In the genomic region with DNA sequence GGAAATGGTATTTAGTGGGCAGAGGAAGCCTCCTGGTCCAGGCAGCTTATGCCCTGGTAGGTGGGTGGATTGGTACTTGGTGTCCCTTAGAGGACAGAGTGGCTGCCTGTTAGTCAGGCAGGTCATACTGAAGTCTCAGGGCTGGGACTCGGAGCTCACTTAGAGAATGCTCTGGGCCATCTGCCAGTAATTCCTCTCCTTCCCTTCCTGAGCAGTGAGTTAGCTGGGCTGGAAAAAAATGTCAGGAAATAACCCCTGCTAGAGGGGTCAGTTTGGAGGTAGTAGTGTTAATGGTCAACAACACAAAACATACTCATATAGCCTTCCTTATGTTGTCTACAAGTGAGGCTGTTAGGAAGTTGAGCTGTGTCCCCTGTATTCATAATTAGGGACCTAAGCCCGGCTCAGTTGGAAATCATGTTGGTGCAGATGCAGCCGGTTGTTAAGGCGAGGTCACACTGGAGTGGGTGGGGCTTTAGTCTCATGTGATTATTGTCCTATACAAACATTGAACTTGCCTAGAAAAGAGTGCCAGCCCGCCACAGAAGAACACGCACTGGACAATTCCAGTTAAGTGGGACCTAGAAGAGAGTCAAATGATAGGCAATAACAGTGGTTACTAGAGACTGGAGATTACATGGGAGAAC, we compare ENCODE assay signal across 7 mouse cellular contexts. TPM values are rescaled to one million over a fixed set of nuclear protein-coding genes. Genes with fewer than 3 reads are reported as not detected.
DNase-seq lines count a peak whose midpoint lies in the region.

No protein-coding gene starts in this region.

- DNase-seq in adrenal gland, postnatal 25 days = peak; percentile 9
- DNase-seq in heart, adult 18-20 months = peak; percentile 66 to 83
- DNase-seq in kidney, adult 9 months = peak; percentile 74
- peak; percentile 67 for DNase-seq in lung, postnatal 10 days
- no peak for DNase-seq in c-Kit-positive CD71-positive TER-119-positive erythroid progenitor cells, embryonic 14.5 days (ENCODE audit: low spot score)
- DNase-seq in frontal cortex, adult 2 months (ENCODE audit: extremely low spot score in 1 of 2, low spot score in 1 of 2) = no peak
- no peak for DNase-seq in left cerebral cortex, adult 9 months (ENCODE audit: low spot score in 2 of 2)

RNA-seq across cellular contexts. Expression of gene Cd9, which starts 18.5 kb away (rescaled TPM):
- total RNA-seq in adrenal gland, postnatal 25 days (2021) = 113 and 128 TPM in 2 replicates
- total RNA-seq in heart, adult 18-20 months (2021) = 10 to 100 TPM; 49.9 to 50.4 TPM
- polyA plus RNA-seq in frontal cortex, adult 2 months (2012; rRNA removed) = 97.2 and 100 TPM in 2 replicates

RNA-seq across cellular contexts. Expression of gene Vwf, which starts 33.5 kb away (rescaled TPM):
- 5.8 and 6.9 TPM in 2 replicates for total RNA-seq in adrenal gland, postnatal 25 days (2021)
- total RNA-seq in heart, adult 18-20 months (2021) = 100 to 1,000 TPM in 1 of 2 experiments, 10 to 100 TPM in 1; 78.4 to 104 TPM
- polyA plus RNA-seq in frontal cortex, adult 2 months (2012; rRNA removed) = 20.2 and 21.5 TPM in 2 replicates

Comparison
In these comparisons a context has a peak if more than half of its experiments do, and no peak if none do; other contexts are left out.
1. DNase-seq: peak in adrenal gland, postnatal 25 days (single experiment), heart, adult 18-20 months (2 of 2), kidney, adult 9 months (single experiment) and lung, postnatal 10 days (single experiment); none in c-Kit-positive CD71-positive TER-119-positive erythroid progenitor cells, embryonic 14.5 days (single experiment), frontal cortex, adult 2 months (0 of 2) and left cerebral cortex, adult 9 months (0 of 2).
2. RNA of gene Vwf, which starts 33.5 kb away (total RNA-seq): 78.4 to 104 TPM in heart, adult 18-20 months; 5.8 to 6.9 TPM in adrenal gland, postnatal 25 days; every median in the first group is over 10 times any median in the second.